Comparison of ENCODE assay signal across 16 mouse cellular contexts in the genomic region with DNA sequence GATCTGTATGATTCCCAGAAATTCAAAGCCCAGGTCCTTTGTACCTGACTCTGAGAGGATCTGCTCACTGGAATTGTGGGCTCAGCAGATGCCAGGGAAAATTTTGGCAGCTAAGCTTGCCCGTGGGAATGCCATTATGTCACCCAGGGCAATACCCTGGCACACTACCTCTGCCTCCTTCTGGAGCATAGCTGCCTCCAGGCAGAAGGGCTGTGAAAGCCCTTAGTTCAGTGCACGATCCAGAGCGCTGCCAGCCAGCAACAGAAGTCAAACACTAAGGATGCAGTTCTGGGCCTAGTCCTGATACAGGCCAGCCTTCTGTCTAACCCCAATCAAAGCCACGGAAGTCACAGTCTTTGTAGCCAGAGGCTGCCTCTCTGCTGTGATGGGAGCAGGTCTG. TPM values are rescaled to one million over a fixed set of nuclear protein-coding genes. Genes with fewer than 3 reads are reported as not detected.
DNase-seq lines count a peak whose midpoint lies in the region; ATAC-seq and TF ChIP-seq lines count a peak whose summit lies in the region.
"Had no signal": no experiment of that assay in that cellular context is flagged by ENCODE, and none has a peak within 500 bp of the region (broad histone marks: within the 10 kb centered on the region; RNA-seq: fewer than 3 reads in every experiment).

No protein-coding gene starts in this region.

- no peak overlapping the region for H3K4me2 ChIP-seq in midbrain, embryonic 16.5 days (ENCODE audit: low read length)
- H3K4me2 ChIP-seq in midbrain, embryonic 14.5 days (ENCODE audit: low read length), result no peak overlapping the region
- H3K4me2 ChIP-seq in midbrain, postnatal 0 days (ENCODE audit: low read depth, low read length, poor library complexity, severe bottlenecking), result no peak overlapping the region

- no peaks in the 10 kb centered on the region for H3K27me3 ChIP-seq in heart, embryonic 10.5 days (ENCODE audit: insufficient read depth, poor library complexity, severe bottlenecking)
- H3K27me3 ChIP-seq in midbrain, embryonic 16.5 days (ENCODE audit: control insufficient read depth, insufficient read depth, low read depth, low read length), result no peaks in the 10 kb centered on the region
- H3K27me3 ChIP-seq in midbrain, embryonic 14.5 days (ENCODE audit: control insufficient read depth, insufficient read depth, low read length), result no peaks in the 10 kb centered on the region
- H3K27me3 ChIP-seq in midbrain, postnatal 0 days (ENCODE audit: insufficient read depth, low read length), result no peaks in the 10 kb centered on the region

- peak; percentile 79 for DNase-seq in heart, adult 11 months
- no peak for DNase-seq in heart, embryonic 10.5 days (ENCODE audit: low spot score)
- DNase-seq in midbrain, embryonic 14.5 days, result no peak
- DNase-seq in cerebellum, postnatal 25 days, result peak; percentile 73 to 79
- DNase-seq in midbrain, postnatal 0 days (ENCODE audit: low spot score), result peak; percentile 77
- no peak for DNase-seq in right cerebral cortex, adult 18-20 months
- DNase-seq: adrenal gland, adult 2 months; heart, postnatal 4 days; liver; lung, postnatal 14 days; thymus, postnatal 36 days had no signal

- no peak for TF ChIP-seq CTCF in midbrain, postnatal 0 days (IDR thresholded peaks at IDR 0.05)

- H3K36me3 ChIP-seq in heart, embryonic 10.5 days, result no peaks in the 10 kb centered on the region
- H3K36me3 ChIP-seq in midbrain, embryonic 16.5 days (ENCODE audit: control insufficient read depth, insufficient read depth, low read length), result no peaks in the 10 kb centered on the region
- no peaks in the 10 kb centered on the region for H3K36me3 ChIP-seq in midbrain, embryonic 14.5 days (ENCODE audit: control insufficient read depth, insufficient read depth, low read length)
- no peaks in the 10 kb centered on the region for H3K36me3 ChIP-seq in midbrain, postnatal 0 days (ENCODE audit: insufficient read depth, low read length)

- no peak overlapping the region for H3K4me3 ChIP-seq in heart, embryonic 10.5 days
- no peak overlapping the region for H3K4me3 ChIP-seq in midbrain, embryonic 16.5 days (ENCODE audit: low read depth, low read length)
- no peak overlapping the region for H3K4me3 ChIP-seq in midbrain, embryonic 14.5 days (replicated peaks; ENCODE audit: low read depth, low read length)
- H3K4me3 ChIP-seq in midbrain, postnatal 0 days (ENCODE audit: low read depth, low read length), result no peak overlapping the region

- no peak overlapping the region for H3K9ac ChIP-seq in midbrain, embryonic 16.5 days (ENCODE audit: low read depth, low read length)
- no peak overlapping the region for H3K9ac ChIP-seq in midbrain, embryonic 14.5 days (replicated peaks; ENCODE audit: low read length)
- H3K9ac ChIP-seq in midbrain, postnatal 0 days (replicated peaks; ENCODE audit: low read length, poor library complexity, severe bottlenecking), result no peak overlapping the region

- WGBS in heart, embryonic 10.5 days, result 68% methylated on average over 4 of the region's 4 CpGs
- 65% methylated on average over 4 of the region's 4 CpGs for WGBS in midbrain, embryonic 16.5 days
- 75% methylated on average over 4 of the region's 4 CpGs for WGBS in midbrain, embryonic 14.5 days
- WGBS in midbrain, postnatal 0 days, result 72% methylated on average over 4 of the region's 4 CpGs

- no peaks in the 10 kb centered on the region for H3K9me3 ChIP-seq in heart, embryonic 10.5 days
- no peaks in the 10 kb centered on the region; the same call in 1 of the 2 replicates for H3K9me3 ChIP-seq in midbrain, embryonic 16.5 days (replicated peaks; ENCODE audit: control insufficient read depth, low read length, poor library complexity, severe bottlenecking)
- no peaks in the 10 kb centered on the region for H3K9me3 ChIP-seq in midbrain, embryonic 14.5 days (ENCODE audit: control insufficient read depth, low read length)
- H3K9me3 ChIP-seq in midbrain, postnatal 0 days (ENCODE audit: low read length), result no peaks in the 10 kb centered on the region

- ATAC-seq in midbrain, embryonic 16.5 days, result peak; percentile 58
- no peak for ATAC-seq in midbrain, embryonic 14.5 days (ENCODE audit: low FRiP score, low TSS enrichment)
- ATAC-seq in midbrain, postnatal 0 days (ENCODE audit: low FRiP score), result peak; percentile 71; the same call in 1 of the 2 replicates
- ATAC-seq in frontal cortex, adult (ENCODE audit: low TSS enrichment), result no peak

- H3K4me1 ChIP-seq in heart, embryonic 10.5 days, result peaks cover 6% of the 10 kb centered on the region; the same call in 1 of the 2 replicates
- no peaks in the 10 kb centered on the region for H3K4me1 ChIP-seq in midbrain, embryonic 16.5 days (ENCODE audit: control insufficient read depth, insufficient read depth, low read length)
- peaks cover 8% of the 10 kb centered on the region; the same call in 1 of the 2 replicates for H3K4me1 ChIP-seq in midbrain, embryonic 14.5 days (ENCODE audit: control insufficient read depth, insufficient read depth, low read length)
- no peaks in the 10 kb centered on the region for H3K4me1 ChIP-seq in midbrain, postnatal 0 days (ENCODE audit: insufficient read depth, low read length)

- H3K27ac ChIP-seq in heart, embryonic 10.5 days, result no peak overlapping the region
- no peak overlapping the region for H3K27ac ChIP-seq in midbrain, embryonic 16.5 days (ENCODE audit: low read length)
- H3K27ac ChIP-seq in midbrain, embryonic 14.5 days (replicated peaks; ENCODE audit: low read depth, low read length), result no peak overlapping the region
- H3K27ac ChIP-seq in midbrain, postnatal 0 days (ENCODE audit: low read depth, low read length), result no peak overlapping the region
- H3K27ac ChIP-seq: kidney, postnatal 0 days had no signal

RNA-seq across cellular contexts. Expression of gene Gucy2d, which starts 36.2 kb away (rescaled TPM):
- polyA plus RNA-seq in heart, embryonic 10.5 days (2016; fragmentation: Nextera tagmentation; extraction: Ambion mirVana), result not detected in 2 replicates
- polyA plus RNA-seq in midbrain, embryonic 16.5 days (2015; fragmentation: Nextera tagmentation; extraction: Ambion mirVana), result 0.05 TPM in 1 of 2 replicates, not detected in the other
- 0.18 TPM in 1 of 2 replicates, not detected in the other for polyA plus RNA-seq in midbrain, embryonic 14.5 days (2014; fragmentation: Nextera tagmentation; extraction: Ambion mirVana)
- 0.05 TPM in 1 of 2 replicates, not detected in the other for total RNA-seq in midbrain, postnatal 0 days (2014; rRNA removed)
- polyA plus RNA-seq in midbrain, postnatal 0 days (2015; fragmentation: Nextera tagmentation; extraction: Ambion mirVana), result 0.05 TPM in 1 of 2 replicates, not detected in the other
- total RNA-seq: adrenal gland, adult 2 months; heart, postnatal 4 days; monocyte, adult 5-6 weeks had no signal
- polyA plus RNA-seq: adrenal gland, adult 2 months; cortical plate, adult 2 months; kidney, postnatal 0 days had no signal

RNA-seq across cellular contexts. Expression of gene Tsku, which starts 42.9 kb away (rescaled TPM):
- 5.6 and 5.7 TPM in 2 replicates for polyA plus RNA-seq in heart, embryonic 10.5 days (2016; fragmentation: Nextera tagmentation; extraction: Ambion mirVana)
- polyA plus RNA-seq in midbrain, embryonic 16.5 days (2015; fragmentation: Nextera tagmentation; extraction: Ambion mirVana), result 7.0 and 8.0 TPM in 2 replicates
- polyA plus RNA-seq in midbrain, embryonic 14.5 days (2014; fragmentation: Nextera tagmentation; extraction: Ambion mirVana), result 8.2 and 10.3 TPM in 2 replicates
- total RNA-seq in midbrain, postnatal 0 days (2014; rRNA removed), result 30.7 and 32.1 TPM in 2 replicates
- 6.1 and 7.0 TPM in 2 replicates for polyA plus RNA-seq in midbrain, postnatal 0 days (2015; fragmentation: Nextera tagmentation; extraction: Ambion mirVana)
- total RNA-seq: monocyte, adult 5-6 weeks had no signal

Comparison
In these comparisons a context has a peak if more than half of its experiments do, and no peak if none do; other contexts are left out.
1. DNase-seq: peak in heart, adult 11 months (single experiment), cerebellum, postnatal 25 days (2 of 2) and midbrain, postnatal 0 days (single experiment); none in heart, embryonic 10.5 days (single experiment), midbrain, embryonic 14.5 days (single experiment) and right cerebral cortex, adult 18-20 months (single experiment).
2. ATAC-seq: peak in midbrain, embryonic 16.5 days (single experiment) and midbrain, postnatal 0 days (single experiment); none in midbrain, embryonic 14.5 days (single experiment) and frontal cortex, adult (single experiment).